Mouse (Mus musculus) kidney, embryonic 15.5 days (tissue): Measurements from ENCODE around the gene Pde8b. TPM values are rescaled to one million over a fixed set of nuclear protein-coding genes. Genes with fewer than 3 reads are reported as not detected.

Experiments used
- ATAC-seq: fragments of 200-750 bp; cut with Nextera tagmentation; replicated peaks from 2 replicates; pipeline ENCODE4 v1.8.0; 2017; ENCODE audit warnings: moderate TSS enrichment; ENCODE audit not compliant: low FRiP score
- H3K27ac ChIP-seq: fragments of 300-500 bp; sonication (generic); 2 replicates; pipeline ENCODE4 v1.5.1; 2015; ENCODE audit warnings: mild to moderate bottlenecking, inconsistent platforms
- H3K27me3 ChIP-seq: fragments of 300-500 bp; sonication (generic); 2 replicates; pipeline ENCODE4 v1.6.1; 2015; ENCODE audit warnings: inconsistent platforms
- H3K36me3 ChIP-seq: fragments of 300-500 bp; sonication (generic); 2 replicates; pipeline ENCODE4 v1.6.1; 2015; ENCODE audit warnings: inconsistent platforms
- H3K4me1 ChIP-seq: fragments of 300-500 bp; sonication (generic); 2 replicates; pipeline ENCODE4 v1.6.1; 2015; ENCODE audit warnings: inconsistent platforms
- H3K4me2 ChIP-seq: fragments of 300-500 bp; sonication (generic); 2 replicates; pipeline ENCODE4 v1.6.1; 2015; ENCODE audit warnings: moderate library complexity, mild to moderate bottlenecking, inconsistent platforms
- H3K4me3 ChIP-seq: fragments of 300-500 bp; sonication (generic); replicated peaks from 2 replicates; pipeline ENCODE4 v1.5.1; 2015; ENCODE audit warnings: mild to moderate bottlenecking, inconsistent platforms
- H3K9ac ChIP-seq: fragments of 300-500 bp; sonication (generic); 2 replicates; pipeline ENCODE4 v1.6.1; 2015; ENCODE audit warnings: mild to moderate bottlenecking, inconsistent platforms
- H3K9me3 ChIP-seq: fragments of 300-500 bp; sonication (generic); replicated peaks from 2 replicates; pipeline ENCODE4 v1.6.1; 2016; ENCODE audit warnings: inconsistent platforms
- WGBS: fragments of 180-500 bp; shearing (Covaris S2); methylation state at CpG from one replicate; pipeline ENCODE4 v1.1.7; 2015; ENCODE audit warnings: mixed read lengths; 5-methylcytosine and 5-hydroxymethylcytosine counted together
- polyA plus RNA-seq: library from polyadenylated mRNA; unstranded; fragments of >200 nt; fragmentation: Nextera tagmentation; extraction: Ambion mirVana; gene quantifications from 2 replicates; pipeline ENCODE4 v1.2.1, GENCODE M21; 2015

The Pde8b gene
- polyA plus RNA-seq, 1 experiment from 2014 or later: 10.2 TPM

GRCm38 (mm10) chr13:95032127-95032831 lies 217.9 kb downstream of the Pde8b start:
- no peak overlapping the region for H3K4me2 ChIP-seq
- peaks cover 22% of the 10 kb centered on the region for H3K36me3 ChIP-seq
- peak overlapping the region; percentile 45 for H3K27ac ChIP-seq
- no peaks in the 10 kb centered on the region for H3K27me3 ChIP-seq
- H3K4me3 ChIP-seq: no peak overlapping the region
- ATAC-seq: no peak; the same call in 1 of the 2 replicates
- 52% methylated on average over 17 of the region's 17 CpGs for WGBS
- H3K4me1 ChIP-seq: no peaks in the 10 kb centered on the region
- no peaks in the 10 kb centered on the region for H3K9me3 ChIP-seq
- H3K9ac ChIP-seq: no peak overlapping the region

- H3K9me3 ChIP-seq: no peaks in the 10 kb centered on the region
- H3K4me1 ChIP-seq: no peaks in the 10 kb centered on the region
- H3K27ac ChIP-seq: no peak overlapping the region
- H3K9ac ChIP-seq: no peak overlapping the region
- no peak overlapping the region for H3K4me3 ChIP-seq
- no peak for ATAC-seq
- H3K4me2 ChIP-seq: no peak overlapping the region
- peaks cover 32% of the 10 kb centered on the region for H3K36me3 ChIP-seq
- no peaks in the 10 kb centered on the region for H3K27me3 ChIP-seq
- WGBS: 89% methylated on average over 6 of the region's 6 CpGs
Observed at GRCm38 (mm10) chr13:95030828-95031227, 219.3 kb downstream of the Pde8b start.

GRCm38 (mm10) chr13:95020216-95020615 lies 229.9 kb downstream of the Pde8b start:
- H3K36me3 ChIP-seq: no peaks in the 10 kb centered on the region
- peaks cover 3% of the 10 kb centered on the region; the same call in 1 of the 2 replicates for H3K4me1 ChIP-seq
- no peak overlapping the region for H3K4me3 ChIP-seq
- H3K9ac ChIP-seq: no peak overlapping the region
- H3K4me2 ChIP-seq: no peak overlapping the region
- peak overlapping the region; percentile 54; the same call in 1 of the 2 replicates for H3K27ac ChIP-seq
- WGBS: 84% methylated on average over 6 of the region's 6 CpGs
- no peaks in the 10 kb centered on the region for H3K27me3 ChIP-seq
- no peak for ATAC-seq
- H3K9me3 ChIP-seq: no peaks in the 10 kb centered on the region

GRCm38 (mm10) chr13:95019345-95019744 lies 230.8 kb downstream of the Pde8b start:
- ATAC-seq: no peak
- Histone ChIP-seq H3K27me3 (no peaks in the 10 kb centered on the region), H3K4me1 (peaks cover 3% of the 10 kb centered on the region; the same call in 1 of the 2 replicates), H3K4me3 (no peak overlapping the region), H3K4me2 (no peak overlapping the region), H3K27ac (peak overlapping the region; percentile 57), H3K9me3 (no peaks in the 10 kb centered on the region), H3K36me3 (no peaks in the 10 kb centered on the region), H3K9ac (no peak overlapping the region)
- 77% methylated on average over 6 of the region's 6 CpGs for WGBS

- Histone ChIP-seq H3K4me2 (no peak overlapping the region), H3K27me3 (no peaks in the 10 kb centered on the region), H3K4me1 (peaks cover 3% of the 10 kb centered on the region; the same call in 1 of the 2 replicates), H3K9ac (no peak overlapping the region), H3K27ac (no peak overlapping the region), H3K9me3 (no peaks in the 10 kb centered on the region), H3K4me3 (no peak overlapping the region), H3K36me3 (no peaks in the 10 kb centered on the region)
- peak; percentile 75 for ATAC-seq
- 13% methylated on average over 9 of the region's 9 CpGs for WGBS
Observed at GRCm38 (mm10) chr13:95017916-95018315, 232.2 kb downstream of the Pde8b start.

GRCm38 (mm10) chr13:95017278-95017677 lies 232.9 kb downstream of the Pde8b start:
- WGBS: 86% methylated on average over 6 of the region's 6 CpGs
- no peaks in the 10 kb centered on the region for H3K27me3 ChIP-seq

GRCm38 (mm10) chr13:95011546-95012257 lies 238.4 kb downstream of the Pde8b start:
- H3K9me3 ChIP-seq: no peaks in the 10 kb centered on the region
- no peak for ATAC-seq
- 90% methylated on average over 7 of the region's 7 CpGs for WGBS
- no peaks in the 10 kb centered on the region for H3K4me1 ChIP-seq
- H3K27ac ChIP-seq: no peak overlapping the region
- no peak overlapping the region for H3K9ac ChIP-seq
- peaks cover 14% of the 10 kb centered on the region; the same call in 1 of the 2 replicates for H3K36me3 ChIP-seq
- no peaks in the 10 kb centered on the region for H3K27me3 ChIP-seq
- no peak overlapping the region for H3K4me2 ChIP-seq
- no peak overlapping the region for H3K4me3 ChIP-seq

More at GRCm38 (mm10) chr13:95017278-95017677, 232.9 kb downstream of the Pde8b start:
- H3K9me3 ChIP-seq: no peaks in the 10 kb centered on the region
- H3K4me1 ChIP-seq: peaks cover 3% of the 10 kb centered on the region; the same call in 1 of the 2 replicates
- peaks cover 1% of the 10 kb centered on the region; the same call in 1 of the 2 replicates for H3K36me3 ChIP-seq
- ATAC-seq: no peak
- H3K9ac ChIP-seq: no peak overlapping the region
- H3K27ac ChIP-seq: no peak overlapping the region
- no peak overlapping the region for H3K4me3 ChIP-seq
- H3K4me2 ChIP-seq: no peak overlapping the region

- Histone ChIP-seq H3K9ac (no peak overlapping the region), H3K9me3 (no peaks in the 10 kb centered on the region), H3K27ac (no peak overlapping the region), H3K4me2 (no peak overlapping the region), H3K27me3 (no peaks in the 10 kb centered on the region), H3K36me3 (peaks cover 14% of the 10 kb centered on the region; the same call in 1 of the 2 replicates), H3K4me3 (no peak overlapping the region), H3K4me1 (no peaks in the 10 kb centered on the region)
- 87% methylated on average over 7 of the region's 7 CpGs for WGBS
- ATAC-seq: no peak
Observed at GRCm38 (mm10) chr13:95009261-95009660, 240.9 kb downstream of the Pde8b start.

- Histone ChIP-seq H3K4me2 (no peak overlapping the region), H3K36me3 (peaks cover 13% of the 10 kb centered on the region; the same call in 1 of the 2 replicates), H3K9me3 (no peaks in the 10 kb centered on the region), H3K4me3 (no peak overlapping the region), H3K27ac (no peak overlapping the region), H3K9ac (no peak overlapping the region), H3K27me3 (no peaks in the 10 kb centered on the region), H3K4me1 (no peaks in the 10 kb centered on the region)
- WGBS: 70% methylated on average over 8 of the region's 8 CpGs
- no peak for ATAC-seq
Observed at GRCm38 (mm10) chr13:95007281-95007680, 242.9 kb downstream of the Pde8b start.

GRCm38 (mm10) chr13:94990516-94990915 lies 259.6 kb downstream of the Pde8b start:
- H3K27me3 ChIP-seq: no peaks in the 10 kb centered on the region
- H3K4me1 ChIP-seq: no peaks in the 10 kb centered on the region
- ATAC-seq: 0 out of 2 replicates have a peak, but pooled peaks have one; percentile 43
- WGBS: 53% methylated on average over 5 of the region's 5 CpGs
- no peak overlapping the region for H3K27ac ChIP-seq
- no peak overlapping the region for H3K4me2 ChIP-seq
- 0 out of 2 replicates have a peak, but pooled peaks cover 3% of the 10 kb centered on the region for H3K36me3 ChIP-seq
- no peak overlapping the region for H3K9ac ChIP-seq
- no peaks in the 10 kb centered on the region for H3K9me3 ChIP-seq
- no peak overlapping the region for H3K4me3 ChIP-seq

GRCm38 (mm10) chr13:94979081-94979480 lies 271.1 kb downstream of the Pde8b start:
- H3K9me3 ChIP-seq: no peaks in the 10 kb centered on the region
- no peak overlapping the region for H3K4me3 ChIP-seq
- H3K9ac ChIP-seq: no peak overlapping the region
- no peak overlapping the region for H3K27ac ChIP-seq
- no peaks in the 10 kb centered on the region for H3K27me3 ChIP-seq
- H3K36me3 ChIP-seq: 0 out of 2 replicates have a peak, but pooled peaks cover 6% of the 10 kb centered on the region
- ATAC-seq: no peak
- WGBS: 41% methylated on average over 7 of the region's 7 CpGs
- no peak overlapping the region for H3K4me2 ChIP-seq
- peaks cover 24% of the 10 kb centered on the region for H3K4me1 ChIP-seq
